Mouse (Mus musculus) right cerebral cortex, adult 2 months (tissue): ENCODE data around the gene Kat5.

Source experiments
- DNase-seq, 2 experiments: peaks; one replicate each; pipeline ENCODE4 v3.0.0; 2021 to 2022; ENCODE audit warnings: low spot score in 2 of 2

Gene Kat5

GRCm38 (mm10) chr19:5571831-5572230, 38.2 kb downstream of the Kat5 start:
- no peak for DNase-seq

- DNase-seq: no peak
These were observed 39.4 kb downstream of the Kat5 start for GRCm38 (mm10) chr19:5570353-5571246.

- DNase-seq: no peak
These were observed 40.5 kb downstream of the Kat5 start for GRCm38 (mm10) chr19:5569521-5569920.

- DNase-seq: peak; percentile 79 to 80
These were observed 41.4 kb downstream of the Kat5 start for GRCm38 (mm10) chr19:5568470-5569140.

GRCm38 (mm10) chr19:5567534-5568469, 42.2 kb downstream of the Kat5 start, which contains the start of gene Ap5b1:
Gene Ap5b1 (plus strand): TSS chr19:5568025.
- DNase-seq: peak; percentile 86 to 87

GRCm38 (mm10) chr19:5567180-5567533, 42.9 kb downstream of the Kat5 start:
- peak in 1 of 2 experiments; percentile 8 for DNase-seq

- no peak for DNase-seq
These were observed 43.7 kb downstream of the Kat5 start for GRCm38 (mm10) chr19:5566316-5566715.

- no peak for DNase-seq
These were observed 47.3 kb downstream of the Kat5 start for GRCm38 (mm10) chr19:5562776-5563175.

GRCm38 (mm10) chr19:5561886-5562285, 48.2 kb downstream of the Kat5 start:
- DNase-seq: no peak

GRCm38 (mm10) chr19:5561252-5561790, 48.7 kb downstream of the Kat5 start:
- no peak for DNase-seq

- no peak for DNase-seq
These were observed 49.5 kb downstream of the Kat5 start, which contains the start of gene Ovol1 for GRCm38 (mm10) chr19:5560457-5561041. Gene Ovol1 (minus strand): TSS chr19:5560646.

GRCm38 (mm10) chr19:5559631-5560456, 50.2 kb downstream of the Kat5 start:
- DNase-seq: no peak

GRCm38 (mm10) chr19:5559229-5559628, 50.8 kb downstream of the Kat5 start:
- no peak for DNase-seq

- DNase-seq: no peak
These were observed 51.3 kb downstream of the Kat5 start for GRCm38 (mm10) chr19:5558770-5559169.

- DNase-seq: no peak
These were observed 51.9 kb downstream of the Kat5 start for GRCm38 (mm10) chr19:5558169-5558568.

- DNase-seq: no peak
These were observed 55.8 kb downstream of the Kat5 start for GRCm38 (mm10) chr19:5554212-5554611.

GRCm38 (mm10) chr19:5553802-5554201, 56.2 kb downstream of the Kat5 start:
- no peak for DNase-seq
